Mouse (Mus musculus) lung, postnatal 4 days (tissue): ENCODE results near the gene Mex3d.
"Not testable (repeated sequence)": the region's sequence is repeated elsewhere in the genome, so short reads cannot be mapped to it uniquely, and the experiment has no call there.

Experiments used
- DNase-seq, 2 experiments: peaks; one replicate each; pipeline ENCODE4 v3.0.0; 2021

Gene Mex3d

DNA sequence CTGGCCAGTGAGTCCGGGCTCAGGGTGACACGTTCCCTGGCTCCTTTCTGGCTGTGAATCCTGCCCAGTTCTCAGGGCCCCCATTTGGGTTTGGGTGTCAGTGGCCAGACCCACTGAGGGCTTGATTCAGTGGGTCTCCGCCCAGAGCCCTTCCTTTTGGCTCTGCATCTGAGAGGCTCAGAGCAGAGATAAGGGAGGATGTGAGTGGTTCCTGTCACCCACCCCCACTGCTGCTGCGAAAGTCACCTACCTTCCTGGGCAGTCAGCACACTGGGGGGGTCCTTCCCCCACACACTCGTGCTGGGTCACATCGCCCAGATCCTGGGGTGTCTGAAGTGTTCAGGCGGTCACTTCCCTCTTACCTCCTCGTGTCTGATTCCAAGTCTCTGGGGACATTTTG, 34.7 kb downstream of the Mex3d start:
- no peak for DNase-seq

GRCm38 (mm10) chr10:80351896-80352295, 35.6 kb downstream of the Mex3d start:
- no peak for DNase-seq

- DNase-seq = peak; percentile 85 to 91
These were observed 37.2 kb downstream of the Mex3d start for GRCm38 (mm10) chr10:80350292-80350691.

- peak in 1 of 2 experiments; percentile 58 for DNase-seq
These were observed 38.5 kb downstream of the Mex3d start for GRCm38 (mm10) chr10:80348981-80349380.

DNA sequence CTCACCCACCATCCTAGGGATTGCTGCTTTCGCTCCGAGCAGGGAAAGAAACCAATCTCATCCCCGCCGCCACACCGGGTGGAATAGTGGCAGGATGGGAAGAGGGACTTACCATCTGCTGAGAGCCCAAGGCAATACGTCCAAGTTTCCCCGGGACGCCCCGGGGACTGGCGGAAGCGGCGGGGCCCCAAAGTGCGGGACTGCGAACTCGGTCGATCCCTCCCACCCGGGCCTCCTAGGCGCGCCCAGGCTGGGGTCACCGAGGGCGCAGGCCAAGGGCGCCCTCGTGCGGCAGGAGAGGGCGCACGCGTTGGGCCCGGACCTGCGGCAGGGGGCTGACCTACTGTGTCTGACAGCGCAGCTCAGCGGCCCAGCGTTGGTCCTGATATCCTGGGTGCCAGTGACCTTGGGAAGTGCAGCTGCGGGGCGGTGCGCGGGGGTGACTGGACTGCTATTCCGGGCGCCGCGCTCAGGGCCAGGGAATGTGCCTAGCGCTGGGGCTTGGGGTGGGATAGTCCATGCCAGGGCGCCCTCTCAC, 39.1 kb downstream of the Mex3d start, which contains the start of gene Adamtsl5:
Gene Adamtsl5, minus strand, starts transcription at position 169 of the 538 bp plus-strand sequence.
- peak; percentile 76 to 79 for DNase-seq

DNA sequence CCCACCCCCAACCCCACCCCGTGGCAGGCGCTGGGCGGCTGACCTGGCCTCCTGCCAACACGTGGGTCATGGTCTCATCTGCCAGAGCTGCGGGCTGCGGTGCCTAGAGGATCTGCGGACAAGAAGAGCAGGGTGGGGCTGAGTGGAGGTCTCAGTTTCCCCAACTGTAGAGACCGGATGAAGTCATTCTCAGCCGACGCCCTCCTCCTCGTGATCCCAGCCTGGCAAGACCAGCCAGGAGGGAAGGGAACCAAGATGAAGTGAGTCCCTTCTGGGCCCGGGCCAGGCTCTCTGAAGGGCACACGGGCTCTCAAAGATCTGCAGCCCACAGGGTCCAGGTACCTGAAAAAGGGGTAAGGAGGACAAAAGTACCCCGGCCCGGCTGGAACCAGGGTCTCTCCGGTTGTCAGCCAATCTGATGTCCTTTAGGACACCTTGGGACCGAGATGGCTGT, 39.9 kb downstream of the Mex3d start:
- no peak for DNase-seq

- DNase-seq = not testable (repeated sequence)
These were observed 41.5 kb downstream of the Mex3d start for GRCm38 (mm10) chr10:80345929-80346328.

DNA sequence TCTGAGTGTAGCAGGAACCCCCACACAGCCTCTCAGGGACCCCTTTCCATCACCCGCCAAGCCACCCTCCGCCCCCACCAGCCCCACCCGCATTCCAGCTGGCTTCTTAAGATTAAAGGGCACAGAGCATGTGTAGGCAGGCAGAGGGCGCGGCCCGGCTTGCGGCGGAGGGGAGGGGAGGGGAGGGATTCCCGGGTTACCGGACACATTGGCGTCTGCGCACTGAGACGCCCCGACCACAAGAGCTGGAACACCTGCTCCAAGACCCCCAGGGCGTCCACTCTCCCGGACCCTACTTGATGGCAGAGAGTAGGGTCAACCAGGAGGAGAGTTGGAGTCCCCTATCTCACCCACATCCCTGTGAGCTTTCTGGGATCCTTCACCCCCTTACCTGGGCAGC, 42.3 kb downstream of the Mex3d start:
- DNase-seq = peak in 1 of 2 experiments; percentile 45

GRCm38 (mm10) chr10:80344131-80344661, 43.3 kb downstream of the Mex3d start:
- DNase-seq = no peak

- no peak for DNase-seq
These were observed 44.0 kb downstream of the Mex3d start for GRCm38 (mm10) chr10:80343425-80343895.

DNA sequence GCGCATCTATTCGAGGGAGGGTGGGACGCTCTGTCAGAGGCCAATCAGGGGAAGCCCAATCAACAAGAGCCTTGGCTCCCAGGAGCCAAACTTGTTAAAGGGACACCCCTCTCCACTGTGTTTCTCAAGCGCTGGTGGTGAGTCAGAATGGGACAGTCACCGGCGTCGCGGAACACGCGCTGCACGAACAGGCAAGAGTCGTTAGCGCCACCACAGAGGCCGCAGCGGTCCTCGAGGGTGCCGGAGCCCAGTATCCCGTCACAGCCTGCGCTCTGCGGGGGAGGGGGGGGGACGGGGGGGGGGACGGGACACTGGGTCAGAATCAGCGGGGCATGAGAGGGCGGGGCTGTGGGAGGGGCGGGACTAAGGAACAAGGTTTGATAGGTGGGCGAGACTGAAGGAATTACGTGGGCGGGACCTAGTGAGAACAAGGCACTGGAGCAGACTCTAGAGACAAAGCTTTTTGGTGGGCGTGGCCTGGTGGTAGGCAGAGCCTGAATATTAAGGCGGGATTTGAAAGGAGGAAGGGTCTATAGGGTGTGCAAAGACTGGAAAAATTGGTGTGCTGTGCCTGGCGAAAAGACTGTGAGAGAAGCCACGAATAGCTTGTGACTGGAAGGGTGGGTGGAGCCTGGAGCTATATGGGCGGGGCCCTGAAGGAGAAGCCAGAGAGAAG, 44.6 kb downstream of the Mex3d start:
- DNase-seq = peak; percentile 62 to 76

DNA sequence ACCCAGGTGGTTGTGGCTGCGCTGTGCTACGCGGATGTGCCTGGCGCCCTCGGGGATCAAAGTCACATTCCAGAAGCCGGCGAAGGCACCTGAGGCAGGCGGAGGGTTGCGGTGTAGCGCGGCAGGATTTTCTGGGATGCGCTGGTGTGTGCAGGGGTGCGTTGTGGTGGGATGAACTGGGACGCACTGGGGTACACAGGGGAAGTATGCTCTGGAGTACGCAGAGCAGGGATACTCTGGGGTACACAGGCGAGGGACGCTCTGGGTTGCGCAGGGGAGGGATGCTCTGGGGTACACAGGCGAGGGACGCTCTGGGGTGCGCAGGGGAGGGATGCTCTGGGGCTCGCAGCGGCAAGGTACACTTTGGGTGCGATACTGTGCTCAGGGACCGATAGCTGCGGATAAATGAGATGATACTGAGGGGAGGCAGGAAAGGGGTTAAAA, 45.1 kb downstream of the Mex3d start:
- no peak for DNase-seq

- no peak for DNase-seq
These were observed 45.8 kb downstream of the Mex3d start for GRCm38 (mm10) chr10:80341491-80342304.

- DNase-seq = no peak
These were observed 46.4 kb downstream of the Mex3d start for GRCm38 (mm10) chr10:80341026-80341425.

DNA sequence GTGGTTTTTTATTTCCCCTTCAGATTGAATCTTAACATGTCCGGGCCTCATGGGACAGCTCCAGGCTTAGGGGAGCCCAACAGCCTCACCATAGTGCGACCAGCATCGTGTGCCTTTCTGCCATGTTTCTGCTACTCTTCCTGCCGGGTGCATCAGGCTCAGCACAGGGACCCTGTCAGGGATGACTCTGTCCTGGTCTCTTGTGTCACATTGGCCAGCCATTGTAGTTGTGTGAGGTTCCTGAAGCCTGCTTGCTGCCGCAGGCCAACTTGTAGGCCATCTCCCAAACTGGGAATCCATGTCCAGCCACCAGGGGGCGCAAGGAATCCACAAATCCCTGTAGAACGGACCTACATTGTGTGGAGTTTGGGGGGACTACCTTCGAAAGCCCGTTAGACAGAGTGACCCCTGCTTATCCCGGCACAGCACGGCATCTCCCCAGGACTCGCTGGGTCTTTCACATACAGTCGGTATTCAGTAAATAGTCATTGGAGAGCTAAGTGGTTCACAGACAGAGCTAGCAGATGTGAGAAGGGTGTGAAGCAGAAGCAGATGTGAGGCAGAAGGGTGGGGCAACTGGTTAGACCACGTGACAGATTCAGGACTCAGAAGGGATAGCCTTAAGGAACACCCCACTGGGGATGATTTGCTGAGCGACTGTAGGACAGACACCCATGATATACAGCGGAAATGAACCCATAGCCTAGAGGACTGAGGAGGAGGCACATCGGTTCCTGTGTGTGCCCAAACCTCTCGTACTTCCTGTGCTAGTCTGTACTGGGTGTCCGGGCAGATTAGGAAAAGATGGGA, 47.3 kb downstream of the Mex3d start:
- DNase-seq = peak; percentile 81 to 88

DNA sequence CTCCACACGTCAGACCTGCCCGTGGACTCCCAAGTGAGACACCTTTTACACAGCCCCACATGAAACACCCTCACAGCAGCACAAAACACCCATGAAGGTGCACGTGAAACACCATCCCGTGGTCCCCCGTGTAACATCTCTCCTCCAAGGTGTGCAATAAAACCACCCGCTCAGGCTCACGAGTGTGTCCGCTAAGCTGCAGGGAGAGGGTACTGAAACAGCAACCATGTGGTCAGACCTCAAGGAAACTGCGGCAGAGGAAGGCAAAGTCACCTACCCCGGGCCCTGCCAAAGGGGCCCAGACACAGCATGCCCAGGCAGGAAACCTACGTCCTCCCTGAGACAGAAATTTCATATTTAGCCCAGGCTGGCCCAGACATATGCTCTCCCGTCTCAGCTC, 51.2 kb downstream of the Mex3d start:
- no peak for DNase-seq

DNA sequence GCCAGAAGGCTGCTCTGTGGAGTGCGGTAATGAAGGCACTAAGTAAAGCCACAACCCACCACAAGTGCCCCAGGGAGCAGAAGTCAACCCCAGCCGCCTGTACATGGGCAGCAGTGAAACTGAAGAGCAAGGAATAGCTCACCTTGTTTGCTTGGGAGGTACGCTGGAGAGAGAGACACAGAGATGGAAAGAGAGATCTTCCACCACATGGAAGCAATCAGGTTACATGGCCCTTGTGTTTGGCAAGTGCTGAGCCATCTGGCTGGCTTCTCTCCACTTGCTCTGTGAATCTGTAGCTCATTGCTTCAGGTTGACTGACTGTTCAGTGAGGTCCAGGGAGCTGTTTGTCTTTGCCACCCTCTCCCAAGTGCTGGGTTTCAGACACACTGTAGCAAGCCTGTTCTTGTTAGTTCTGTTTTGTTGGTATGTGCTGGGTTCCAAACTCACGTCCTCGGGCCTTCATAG, 54.9 kb downstream of the Mex3d start:
- DNase-seq = no peak

DNA sequence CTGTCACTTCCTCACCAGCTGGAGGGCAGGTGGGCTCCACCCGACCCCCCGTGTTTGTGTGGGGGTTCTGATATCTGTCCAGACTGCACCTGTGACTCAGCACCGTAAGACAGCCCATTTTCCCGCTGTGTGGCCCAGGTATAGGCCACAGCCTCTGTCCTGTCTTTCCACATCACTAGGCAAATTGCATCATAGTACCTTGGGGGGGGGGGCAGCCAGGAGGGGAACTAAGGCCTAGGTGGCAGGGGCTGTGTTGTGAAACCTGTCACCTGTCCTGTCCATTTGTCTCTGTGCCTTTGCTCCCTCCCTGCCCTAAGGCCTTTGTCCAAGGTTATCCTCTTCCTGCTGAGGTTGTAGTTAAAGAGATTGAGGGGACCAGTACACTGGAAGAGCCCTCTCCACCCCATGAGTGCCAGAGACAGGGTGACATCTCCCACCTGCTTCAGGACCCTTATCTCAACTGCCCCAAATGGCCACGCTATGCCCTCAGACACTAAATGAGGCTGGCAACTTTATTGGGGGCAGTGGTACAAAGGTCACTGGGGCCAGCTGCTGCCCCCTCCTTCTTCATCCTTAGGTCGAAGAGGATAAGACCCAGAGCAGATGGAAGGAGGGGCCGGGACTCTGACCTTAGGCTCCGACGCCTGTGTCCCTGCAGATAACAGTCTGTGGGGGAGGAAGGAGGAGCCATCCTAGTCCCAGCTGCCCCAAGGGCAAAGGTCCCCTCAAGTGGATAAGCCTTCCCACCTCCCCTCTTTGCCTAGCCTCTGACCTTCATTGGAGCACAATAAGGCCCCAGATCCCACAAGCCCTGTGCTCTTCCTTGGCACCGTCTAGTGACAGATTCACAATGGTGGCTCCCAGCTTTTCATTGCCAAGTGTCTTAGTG, 55.6 kb downstream of the Mex3d start:
- DNase-seq = no peak

GRCm38 (mm10) chr10:80330888-80331287, 56.6 kb downstream of the Mex3d start:
- DNase-seq = peak in 1 of 2 experiments; percentile 57
